Mouse (Mus musculus) stomach, postnatal 0 days (tissue): ENCODE results near the gene Nphp4.

Experiments
- CTCF ChIP-seq: IDR thresholded peaks from 2 replicates; pipeline ENCODE4 v1.5.1; 2016; ENCODE audit warnings: antibody characterized with exemption, low read depth, mild to moderate bottlenecking, moderate library complexity
- EP300 ChIP-seq: optimal IDR thresholded peaks from 2 replicates; pipeline ENCODE3; 2016; ENCODE audit warnings: antibody characterized with exemption

DNA sequence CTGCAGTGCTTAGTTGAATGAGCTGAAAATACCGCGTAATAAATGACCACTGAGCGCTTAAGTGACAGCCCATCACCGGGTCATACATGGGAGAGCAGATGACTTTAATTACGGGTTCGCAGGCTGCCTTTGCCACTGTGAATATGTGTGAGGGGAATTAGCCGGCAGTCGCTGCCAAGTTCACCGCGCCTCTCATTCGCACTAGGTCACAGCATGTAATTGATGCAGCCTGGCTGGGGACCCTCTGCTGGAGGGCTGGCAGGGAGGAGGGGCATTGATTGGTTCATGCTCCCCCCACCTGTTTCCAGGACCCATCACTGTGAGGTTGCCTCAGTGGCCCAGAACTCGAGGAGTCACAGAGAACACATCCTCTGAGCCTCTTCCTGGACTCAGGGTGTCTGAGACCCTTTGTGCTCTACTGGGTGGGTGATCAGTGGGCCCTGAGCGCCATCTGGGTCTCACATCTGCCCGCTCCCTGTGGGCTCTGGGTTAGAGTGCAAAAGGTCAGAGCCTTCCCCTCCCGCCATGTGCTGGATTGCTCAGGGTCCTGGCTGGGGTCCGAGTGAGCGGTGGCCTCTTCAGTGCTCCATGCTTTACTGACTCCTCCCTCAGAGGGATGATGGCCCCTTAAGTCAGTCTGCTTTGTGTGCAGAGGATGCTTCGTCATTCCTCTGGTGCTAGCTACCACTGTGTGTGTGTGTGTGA is 35.9 kb downstream of the Nphp4 start:
- TF ChIP-seq CTCF = no peak
- TF ChIP-seq EP300 = no peak
